Mouse (Mus musculus) forebrain, postnatal 0 days (tissue): ENCODE measurements around the gene Hcn2. TPM values are rescaled to one million over a fixed set of nuclear protein-coding genes. Genes with fewer than 3 reads are reported as not detected.

Experiments used
- ATAC-seq: fragments of 200-750 bp; cut with Nextera tagmentation; 2 replicates; pipeline ENCODE4 v1.8.0; 2017; ENCODE audit warnings: mild to moderate bottlenecking, moderate library complexity
- DNase-seq: peaks from one replicate; pipeline ENCODE4 v3.0.0-alpha.2; 2015
- H3K27ac ChIP-seq: fragments of 300-500 bp; sonication (generic); 2 replicates; pipeline ENCODE4 v1.5.1; 2014; ENCODE audit warnings: low read depth, mild to moderate bottlenecking, antibody characterized with exemption, low read length, moderate library complexity, mixed read lengths
- H3K27me3 ChIP-seq: fragments of 300-500 bp; sonication (generic); 2 replicates; pipeline ENCODE4 v1.6.1; 2014; ENCODE audit warnings: mild to moderate bottlenecking, low read length, mixed read lengths; ENCODE audit not compliant: insufficient read depth
- H3K36me3 ChIP-seq: fragments of 300-500 bp; sonication (generic); 2 replicates; pipeline ENCODE4 v1.6.1; 2014; ENCODE audit warnings: mild to moderate bottlenecking, moderate library complexity; ENCODE audit not compliant: insufficient read depth
- H3K4me1 ChIP-seq: fragments of 300-500 bp; sonication (generic); 2 replicates; pipeline ENCODE4 v1.6.1; 2014; ENCODE audit warnings: antibody characterized with exemption; ENCODE audit not compliant: insufficient read depth
- H3K4me2 ChIP-seq: fragments of 300-500 bp; sonication (generic); 2 replicates; pipeline ENCODE4 v1.6.1; 2014; ENCODE audit warnings: low read depth, mild to moderate bottlenecking, moderate library complexity
- H3K4me3 ChIP-seq: fragments of 300-500 bp; sonication (generic); 2 replicates; pipeline ENCODE4 v1.5.1; 2014; ENCODE audit warnings: low read depth, low read length, mixed read lengths
- H3K9ac ChIP-seq: fragments of 300-500 bp; sonication (generic); 2 replicates; pipeline ENCODE4 v1.6.1; 2014; ENCODE audit warnings: mild to moderate bottlenecking
- H3K9me3 ChIP-seq: fragments of 300-500 bp; sonication (generic); 2 replicates; pipeline ENCODE4 v1.6.1; 2016; ENCODE audit warnings: low read length
- CTCF ChIP-seq: sonication (generic); IDR thresholded peaks from 2 replicates; pipeline ENCODE4 v1.5.1; 2016; ENCODE audit warnings: antibody characterized with exemption, control low read depth, low read depth
- WGBS: fragments of 180-500 bp; shearing (Covaris S2); extraction: QIAGEN DNeasy Blood & Tissue Kit; methylation state at CpG from one replicate; pipeline ENCODE4 v1.1.7; 2014; 5-methylcytosine and 5-hydroxymethylcytosine counted together
- polyA plus RNA-seq: library from polyadenylated mRNA; unstranded; fragments of >200 nt; fragmentation: Nextera tagmentation; extraction: Ambion mirVana; gene quantifications from 2 replicates; pipeline ENCODE4 v1.2.1, GENCODE M21; 2015
- total RNA-seq: library from RNA; depleted of rRNA; stranded (reverse); fragments of >200 nt; gene quantifications from 2 replicates; pipeline ENCODE4 v1.2.3, GENCODE M21; 2014

Hcn2 gene
- total and polyA plus RNA-seq, 2 experiments from 2014 or later = 4.7 to 34.5 TPM

GRCm38 (mm10) chr10:79687513-79687912 lies 28.9 kb upstream of the Hcn2 start:
- no peak for TF ChIP-seq CTCF
- Histone ChIP-seq H3K27ac (no peak overlapping the region), H3K27me3 (no peaks in the 10 kb centered on the region), H3K4me1 (0 out of 2 replicates have a peak, but pooled peaks cover 11% of the 10 kb centered on the region), H3K9me3 (no peaks in the 10 kb centered on the region), H3K9ac (no peak overlapping the region), H3K36me3 (peaks cover 54% of the 10 kb centered on the region), H3K4me2 (no peak overlapping the region), H3K4me3 (no peak overlapping the region)
- ATAC-seq (no peak), DNase-seq (no peak)
- WGBS = 96% methylated on average over 6 of the region's 6 CpGs

GRCm38 (mm10) chr10:79688720-79689119 lies 27.7 kb upstream of the Hcn2 start, which contains the start of gene Gzmm:
Gene Gzmm (plus strand): TSS chr10:79689020.
- Histone ChIP-seq H3K4me2 (no peak within 1 kb of the TSS), H3K27me3 (no peaks in the 10 kb centered on the region), H3K4me1 (0 out of 2 replicates have a peak, but pooled peaks cover 3% of the 10 kb centered on the region), H3K4me3 (no peak within 1 kb of the TSS), H3K27ac (no peak within 1 kb of the TSS), H3K36me3 (peaks cover 54% of the 10 kb centered on the region), H3K9ac (no peak within 1 kb of the TSS), H3K9me3 (no peaks in the 10 kb centered on the region)
- WGBS = 73% methylated on average over 4 of the region's 4 CpGs
- TF ChIP-seq CTCF = no peak
- DNase-seq = no peak
- ATAC-seq = no peak

GRCm38 (mm10) chr10:79689178-79689577 lies 27.3 kb upstream of the Hcn2 start:
- 0 out of 2 replicates have a peak, but pooled peaks have one; percentile 7 for ATAC-seq
- Histone ChIP-seq H3K27ac (no peak overlapping the region), H3K9ac (no peak overlapping the region), H3K4me3 (no peak overlapping the region), H3K27me3 (no peaks in the 10 kb centered on the region), H3K4me1 (no peaks in the 10 kb centered on the region), H3K9me3 (no peaks in the 10 kb centered on the region), H3K4me2 (no peak overlapping the region), H3K36me3 (peaks cover 54% of the 10 kb centered on the region)
- TF ChIP-seq CTCF = no peak
- 97% methylated on average over 3 of the region's 3 CpGs for WGBS
- DNase-seq = no peak

GRCm38 (mm10) chr10:79691986-79692548 lies 24.4 kb upstream of the Hcn2 start:
- Histone ChIP-seq H3K27me3 (no peaks in the 10 kb centered on the region), H3K4me3 (no peak overlapping the region), H3K9me3 (no peaks in the 10 kb centered on the region), H3K4me2 (no peak overlapping the region), H3K9ac (no peak overlapping the region), H3K4me1 (peaks cover 6% of the 10 kb centered on the region; the same call in 1 of the 2 replicates), H3K27ac (no peak overlapping the region), H3K36me3 (peaks cover 28% of the 10 kb centered on the region)
- peak; percentile 43 for TF ChIP-seq CTCF
- ATAC-seq = no peak
- DNase-seq = no peak
- WGBS = 91% methylated on average over 2 of the region's 2 CpGs

GRCm38 (mm10) chr10:79693580-79694378 lies 22.7 kb upstream of the Hcn2 start:
- no peak overlapping the region for H3K27ac ChIP-seq
- no peaks in the 10 kb centered on the region for H3K9me3 ChIP-seq
- no peaks in the 10 kb centered on the region for H3K27me3 ChIP-seq
- H3K4me3 ChIP-seq = no peak overlapping the region
- no peak overlapping the region for H3K9ac ChIP-seq
- 76% methylated on average over 12 of the region's 12 CpGs for WGBS
- DNase-seq (no peak), ATAC-seq (no peak)
- H3K4me1 ChIP-seq = peaks cover 6% of the 10 kb centered on the region; the same call in 1 of the 2 replicates
- H3K4me2 ChIP-seq = no peak overlapping the region
- H3K36me3 ChIP-seq = peaks cover 11% of the 10 kb centered on the region
- no peak for TF ChIP-seq CTCF

- no peak overlapping the region for H3K9ac ChIP-seq
- H3K4me3 ChIP-seq = no peak overlapping the region
- H3K27ac ChIP-seq = no peak overlapping the region
- no peak for DNase-seq
- no peak for ATAC-seq
- 76% methylated on average over 6 of the region's 6 CpGs for WGBS
- TF ChIP-seq CTCF = no peak
- H3K36me3 ChIP-seq = peaks cover 6% of the 10 kb centered on the region
- H3K4me1 ChIP-seq = peaks cover 6% of the 10 kb centered on the region; the same call in 1 of the 2 replicates
- no peaks in the 10 kb centered on the region for H3K27me3 ChIP-seq
- no peak overlapping the region for H3K4me2 ChIP-seq
- H3K9me3 ChIP-seq = no peaks in the 10 kb centered on the region
These were observed 22.1 kb upstream of the Hcn2 start for GRCm38 (mm10) chr10:79694379-79694655.
